Mouse (Mus musculus) CH12.LX (cell line): Measurements from ENCODE around the gene Zfp383. TPM values are rescaled to one million over a fixed set of nuclear protein-coding genes. Genes with fewer than 3 reads are reported as not detected.

Experiments used
- DNase-seq: peaks from one replicate; pipeline ENCODE4 v3.0.0-alpha.2; 2013; ENCODE audit errors: extremely low read depth
- H3K27ac ChIP-seq: 2 replicates; pipeline ENCODE4 v1.5.1; 2012; ENCODE audit warnings: low read depth, mild to moderate bottlenecking, control low read depth, moderate library complexity; ENCODE audit not compliant: insufficient read depth
- H3K27me3 ChIP-seq: replicated peaks from 2 replicates; pipeline ENCODE3; 2012; ENCODE audit warnings: inconsistent platforms
- H3K36me3 ChIP-seq, 2 experiments: replicated peaks in 1 of 2; 2 replicates each; pipeline versions ENCODE3 to v1.6.1; 2012; ENCODE audit warnings: inconsistent platforms in 1 of 2, low read length in 1 of 2, mild to moderate bottlenecking in 1 of 2, mixed read lengths in 1 of 2, moderate library complexity in 1 of 2; ENCODE audit not compliant: control insufficient read depth in 1 of 2, insufficient read depth in 1 of 2
- H3K4me1 ChIP-seq, 2 experiments: 2 replicates each; pipeline ENCODE4 v1.6.1; 2012; ENCODE audit warnings: inconsistent platforms in 1 of 2, moderate library complexity in 1 of 2; ENCODE audit not compliant: insufficient read depth in 2 of 2, control insufficient read depth in 1 of 2
- H3K4me2 ChIP-seq: 2 replicates; pipeline ENCODE4 v1.6.1; 2012; ENCODE audit warnings: low read depth, mild to moderate bottlenecking, control low read depth; ENCODE audit not compliant: poor library complexity, insufficient read depth, severe bottlenecking
- H3K4me3 ChIP-seq, 3 experiments: fragments of 150-350 bp in 1 of 3; sonication (generic) in 1 of 3; replicated peaks in 1 of 3; 2 replicates each; pipeline versions ENCODE3 to v1.5.1; 2011 to 2012; ENCODE audit warnings: low read depth in 2 of 3, low read length in 2 of 3, mild to moderate bottlenecking in 2 of 3, moderate library complexity in 2 of 3, control low read depth in 1 of 3, improper control_type of control experiment in 1 of 3, inconsistent platforms in 1 of 3, mixed read lengths in 1 of 3; ENCODE audit not compliant: poor library complexity in 1 of 3
- H3K79me2 ChIP-seq: replicated peaks from 2 replicates; pipeline ENCODE4 v1.6.1; 2012; ENCODE audit warnings: mild to moderate bottlenecking, moderate library complexity; ENCODE audit not compliant: control insufficient read depth, poor library complexity, insufficient read depth, severe bottlenecking; ENCODE audit errors: extremely low read depth
- H3K9ac ChIP-seq: 2 replicates; pipeline ENCODE4 v1.6.1; 2012; ENCODE audit warnings: low read depth, mild to moderate bottlenecking, control low read depth, moderate library complexity; ENCODE audit not compliant: insufficient read depth
- H3K9me3 ChIP-seq: replicated peaks from 2 replicates; pipeline ENCODE3; 2012; ENCODE audit warnings: low read length, inconsistent platforms, mixed read lengths
- CHD1 ChIP-seq: IDR thresholded peaks from 2 replicates; pipeline ENCODE4 v1.6.1; 2012; ENCODE audit warnings: low read depth, low read length, improper control_type of control experiment, inconsistent platforms
- CHD2 ChIP-seq: IDR thresholded peaks from 2 replicates; pipeline ENCODE4 v1.6.1; 2011; ENCODE audit warnings: low read length, improper control_type of control experiment
- E2F4 ChIP-seq: IDR thresholded peaks from 2 replicates; pipeline ENCODE4 v1.6.1; 2011; ENCODE audit warnings: low read depth, low read length, improper control_type of control experiment; ENCODE audit not compliant: insufficient replicate concordance
- ELF1 ChIP-seq: IDR thresholded peaks from 2 replicates; pipeline ENCODE4 v1.6.1; 2014; ENCODE audit warnings: low read depth, mild to moderate bottlenecking, inconsistent platforms, low read length, improper control_type of control experiment
- EP300 ChIP-seq: IDR thresholded peaks from 2 replicates; pipeline ENCODE4 v1.6.1; 2011; ENCODE audit warnings: low read length, improper control_type of control experiment
- ETS1 ChIP-seq: conservative IDR thresholded peaks from 2 replicates; pipeline ENCODE4 v1.6.1; 2012; ENCODE audit warnings: low read depth, mild to moderate bottlenecking, inconsistent platforms, low read length, improper control_type of control experiment, moderate library complexity
- GABPA ChIP-seq: IDR thresholded peaks from 2 replicates; pipeline ENCODE4 v1.6.1; 2012; ENCODE audit warnings: low read depth, low read length, improper control_type of control experiment, inconsistent platforms; ENCODE audit not compliant: insufficient replicate concordance
- HCFC1 ChIP-seq: IDR thresholded peaks from 2 replicates; pipeline ENCODE4 v1.6.1; 2012; ENCODE audit warnings: low read depth, mild to moderate bottlenecking, inconsistent platforms, low read length, improper control_type of control experiment
- IRF4 ChIP-seq: IDR thresholded peaks from 2 replicates; pipeline ENCODE4 v1.6.1; 2014; ENCODE audit warnings: low read depth, mild to moderate bottlenecking, inconsistent platforms, low read length, improper control_type of control experiment
- JUN ChIP-seq: IDR thresholded peaks from 2 replicates; pipeline ENCODE4 v1.6.1; 2011; ENCODE audit warnings: low read depth, mild to moderate bottlenecking, low read length, improper control_type of control experiment, moderate library complexity; ENCODE audit not compliant: insufficient read depth
- JUND ChIP-seq: conservative IDR thresholded peaks from 2 replicates; pipeline ENCODE4 v1.6.1; 2011; ENCODE audit warnings: low read depth, low read length, improper control_type of control experiment
- KAT2A ChIP-seq: IDR thresholded peaks from 2 replicates; pipeline ENCODE4 v1.6.1; 2012; ENCODE audit warnings: low read length, improper control_type of control experiment, inconsistent platforms; ENCODE audit not compliant: insufficient replicate concordance
- MEF2A ChIP-seq: IDR thresholded peaks from 2 replicates; pipeline ENCODE4 v1.6.1; 2014; ENCODE audit warnings: low read depth, mild to moderate bottlenecking, inconsistent platforms, low read length, improper control_type of control experiment, borderline replicate concordance
- POLR2A ChIP-seq: IDR thresholded peaks from 2 replicates; pipeline ENCODE4 v1.6.1; 2011; ENCODE audit warnings: low read depth, mild to moderate bottlenecking, improper control_type of control experiment, low read length
- POLR2AphosphoS2 ChIP-seq: IDR thresholded peaks from 2 replicates; pipeline ENCODE4 v1.6.1; 2011; ENCODE audit warnings: low read depth, low read length, improper control_type of control experiment
- RCOR1 ChIP-seq: conservative IDR thresholded peaks from 2 replicates; pipeline ENCODE4 v1.6.1; 2012; ENCODE audit warnings: low read depth, mild to moderate bottlenecking, inconsistent platforms, low read length, improper control_type of control experiment
- SMC3 ChIP-seq: IDR thresholded peaks from 2 replicates; pipeline ENCODE4 v1.6.1; 2011; ENCODE audit warnings: low read depth, low read length, improper control_type of control experiment
- TBP ChIP-seq: conservative IDR thresholded peaks from 2 replicates; pipeline ENCODE4 v1.6.1; 2011; ENCODE audit warnings: low read depth, low read length, improper control_type of control experiment
- TCF12 ChIP-seq: IDR thresholded peaks from 2 replicates; pipeline ENCODE4 v1.6.1; 2014; ENCODE audit warnings: low read depth, mild to moderate bottlenecking, inconsistent platforms, low read length, improper control_type of control experiment
- UBTF ChIP-seq: IDR thresholded peaks from 2 replicates; pipeline ENCODE4 v1.6.1; 2012; ENCODE audit warnings: low read depth, mild to moderate bottlenecking, inconsistent platforms, low read length, improper control_type of control experiment, moderate library complexity
- ZC3H11A ChIP-seq: IDR thresholded peaks from 2 replicates; pipeline ENCODE4 v1.6.1; 2012; ENCODE audit warnings: low read depth, mild to moderate bottlenecking, inconsistent platforms, low read length, improper control_type of control experiment
- ZNF384 ChIP-seq: IDR thresholded peaks from 2 replicates; pipeline ENCODE4 v1.6.1; 2012; ENCODE audit warnings: low read depth, low read length, improper control_type of control experiment, inconsistent platforms
- dilution Hi-C: fragments of 300-500 bp; cut with MboI; formaldehyde crosslinking; loops from 2 replicates; pipeline ENCODE4 v1.14.3; 2020; ENCODE audit warnings: low sequenced_read_pairs; ENCODE audit not compliant: extremely low pct_unique_long_range_greater_than_20kb, extremely low pct_ligation_motif_present
- in situ Hi-C: fragments of 300-500 bp; cut with MboI; formaldehyde crosslinking; loops from 3 replicates; pipeline ENCODE4 v1.14.3; 2019; ENCODE audit warnings: low sequenced_read_pairs, low pct_ligation_motif_present, low pct_unique_long_range_greater_than_20kb, mixed read lengths
- polyA plus RNA-seq: library from polyadenylated mRNA; unstranded; fragments of >175 nt; gene quantifications from 2 replicates; pipeline ENCODE4 v1.2.1, GENCODE M21; 2012; ENCODE audit warnings: low read depth; ENCODE audit not compliant: insufficient read length
- total RNA-seq, 2 experiments: library from RNA; depleted of rRNA; stranded (reverse); fragments of 300-350 nt in 1 of 2; fragments of >200 nt in 1 of 2; gene quantifications; 2 replicates each; pipeline ENCODE4 v1.2.3; 2012 to 2014

Zfp383 gene
- total and polyA plus RNA-seq, 3 experiments: 2.7 to 3.9 (median 3.5) TPM

DNA sequence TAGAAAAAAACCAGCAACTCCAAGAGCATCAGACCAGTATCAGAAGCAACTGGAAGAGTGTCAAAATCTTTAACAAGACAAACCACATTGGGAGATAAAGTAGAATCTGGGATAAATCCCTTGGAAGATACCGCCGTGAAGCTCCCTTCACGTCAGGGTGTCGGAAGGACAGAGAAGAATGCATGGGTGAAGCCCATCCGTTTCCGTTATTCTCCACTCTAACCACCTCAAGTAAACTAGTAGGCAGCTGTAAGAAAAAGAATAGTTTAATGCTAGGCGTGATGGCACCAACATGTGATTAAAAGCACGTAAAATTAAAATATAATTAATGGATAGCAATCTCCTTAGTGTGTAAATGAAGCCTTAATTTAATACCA, 1.4 kb upstream of the Zfp383 start:
- dilution Hi-C loops: no loop called here
- H3K4me3 ChIP-seq: peak overlapping the region in 1 of 3 experiments; percentile 70

DNA sequence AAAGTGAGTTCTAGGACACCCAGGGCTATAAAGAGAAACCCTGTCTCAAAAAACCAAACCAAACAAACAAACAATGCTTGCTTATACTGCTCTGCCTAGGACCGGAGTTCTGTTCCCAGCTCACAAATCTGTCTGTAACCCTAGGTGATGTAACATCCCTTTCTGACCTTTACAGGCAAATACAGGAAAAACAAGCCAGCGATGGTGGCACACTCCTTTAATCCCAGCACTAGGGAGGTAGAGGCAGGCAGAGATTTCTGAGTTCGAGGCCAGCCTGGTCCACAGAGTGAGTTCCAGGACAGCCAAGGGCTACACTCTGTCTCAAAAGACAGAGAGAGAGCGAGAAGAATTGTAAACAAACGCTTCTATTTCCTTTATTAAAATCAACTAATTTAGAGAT, 817 bp upstream of the Zfp383 start:
- Histone ChIP-seq H3K4me2 (no peak overlapping the region), H3K36me3 (peaks cover 10 to 31% of the 10 kb centered on the region in 2 experiments), H3K27ac (no peak overlapping the region), H3K4me1 (peaks cover 6 to 30% of the 10 kb centered on the region in 2 experiments), H3K27me3 (no peaks in the 10 kb centered on the region), H3K4me3 (no peak overlapping the region), H3K9ac (no peak overlapping the region), H3K9me3 (no peaks in the 10 kb centered on the region), H3K79me2 (peaks cover 10% of the 10 kb centered on the region; the same call in 1 of the 2 replicates)
- no peak for TF ChIP-seq TCF12
- TF ChIP-seq HCFC1: no peak
- no peak for TF ChIP-seq TBP
- TF ChIP-seq ETS1: no peak
- no peak for TF ChIP-seq UBTF
- no peak for TF ChIP-seq SMC3
- TF ChIP-seq ZC3H11A: no peak
- TF ChIP-seq MEF2A: no peak
- no peak for TF ChIP-seq GABPA
- no peak for TF ChIP-seq ELF1
- no peak for TF ChIP-seq KAT2A
- TF ChIP-seq CHD2: no peak
- TF ChIP-seq JUN: no peak
- no peak for TF ChIP-seq IRF4
- TF ChIP-seq RCOR1: no peak
- no peak for TF ChIP-seq JUND
- TF ChIP-seq POLR2AphosphoS2: no peak
- TF ChIP-seq E2F4: no peak
- TF ChIP-seq CHD1: no peak
- TF ChIP-seq EP300: no peak
- DNase-seq: no peak
- dilution Hi-C loops (no loop called here), in situ Hi-C loops (no loop called here)

More for the DNA sequence above, 1.4 kb upstream of the Zfp383 start:
- Histone ChIP-seq H3K36me3 (peaks cover 7 to 28% of the 10 kb centered on the region in 2 experiments), H3K4me2 (no peak overlapping the region), H3K27ac (no peak overlapping the region), H3K4me1 (peaks cover 6 to 30% of the 10 kb centered on the region in 2 experiments), H3K27me3 (no peaks in the 10 kb centered on the region), H3K9me3 (no peaks in the 10 kb centered on the region), H3K9ac (no peak overlapping the region), H3K79me2 (peaks cover 10% of the 10 kb centered on the region; the same call in 1 of the 2 replicates)
- in situ Hi-C loops: no loop called here
- TF ChIP-seq CHD2 (no peak), ZNF384 (no peak), POLR2A (no peak)
- no peak for DNase-seq
